Mouse (Mus musculus) cerebellum, adult 8-10 months (tissue): ENCODE data around the gene Kcnip3.
A peak's percentile ranks its signal among the peaks of the same experiment; 100 is the strongest.

Experiments
- DNase-seq: peaks from one replicate; pipeline ENCODE4 v3.0.0; 2022

Gene Kcnip3

DNA sequence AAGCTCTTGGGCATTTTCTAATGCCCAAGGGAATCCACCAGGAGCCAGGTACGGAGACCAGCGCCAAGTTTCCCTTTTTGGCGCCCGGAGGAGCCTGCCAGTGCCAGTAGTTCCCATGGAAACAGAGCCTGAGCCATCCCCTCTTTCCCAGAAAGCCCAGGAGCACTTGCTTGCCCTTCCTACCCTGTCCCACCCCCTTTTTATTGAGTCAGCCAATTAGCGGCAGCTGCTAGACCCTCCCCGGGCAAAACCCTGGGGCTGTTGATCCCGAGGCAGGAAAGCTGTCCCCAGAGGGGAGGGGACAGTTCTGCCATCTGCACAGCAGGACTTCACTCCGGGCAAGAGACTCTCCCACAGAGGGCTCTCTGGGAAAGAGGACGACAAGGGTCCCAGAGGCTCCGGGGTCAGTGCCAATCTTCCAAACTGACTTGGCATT, at the start of gene Kcnip3:
TSS of gene Kcnip3 (minus strand) at position 89 of the 436 bp plus-strand sequence.
- peak; percentile 75 for DNase-seq

DNA sequence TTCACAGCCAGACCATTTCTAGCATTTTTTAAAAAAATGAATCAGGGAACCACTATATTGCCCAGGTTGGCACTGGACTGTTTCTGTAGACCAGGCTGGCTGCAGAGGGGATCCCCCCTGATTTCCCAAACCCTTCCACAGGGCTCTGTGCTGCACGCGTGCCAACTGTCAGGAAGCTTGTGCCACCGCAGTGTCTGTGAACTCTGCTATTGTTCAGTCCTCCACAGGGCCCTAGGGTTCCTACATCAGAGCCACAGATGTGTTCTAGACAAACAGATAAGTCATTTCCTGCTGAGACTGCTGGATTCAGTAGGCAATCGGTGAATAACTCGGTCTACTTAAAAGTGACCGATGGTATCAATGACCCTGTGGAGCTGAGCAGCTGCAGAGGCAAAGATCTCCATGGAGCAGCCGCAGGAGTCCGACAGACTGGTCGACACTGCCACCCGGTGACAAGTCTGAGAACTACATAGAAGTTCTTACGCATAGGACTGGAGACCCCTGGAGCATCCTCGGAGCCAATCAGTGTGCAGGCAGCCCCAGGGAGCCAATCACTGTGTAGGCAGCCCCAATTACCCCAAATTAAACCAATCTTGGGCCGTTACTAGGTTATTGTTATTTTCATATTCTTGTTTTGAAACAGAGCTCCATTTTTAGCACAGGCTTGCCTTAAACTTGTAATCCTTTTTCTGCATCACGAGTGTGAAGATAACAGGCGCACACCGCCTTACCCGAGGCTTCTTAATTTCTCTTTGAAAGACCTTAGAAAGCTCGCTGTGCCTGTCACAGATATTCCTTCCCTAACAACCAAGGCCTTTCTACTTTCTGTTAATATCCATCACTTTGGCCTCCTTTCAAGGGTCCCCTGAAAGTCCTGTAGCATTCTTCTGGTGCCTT, 37.4 kb upstream of the Kcnip3 start:
- peak; percentile 88 for DNase-seq

DNA sequence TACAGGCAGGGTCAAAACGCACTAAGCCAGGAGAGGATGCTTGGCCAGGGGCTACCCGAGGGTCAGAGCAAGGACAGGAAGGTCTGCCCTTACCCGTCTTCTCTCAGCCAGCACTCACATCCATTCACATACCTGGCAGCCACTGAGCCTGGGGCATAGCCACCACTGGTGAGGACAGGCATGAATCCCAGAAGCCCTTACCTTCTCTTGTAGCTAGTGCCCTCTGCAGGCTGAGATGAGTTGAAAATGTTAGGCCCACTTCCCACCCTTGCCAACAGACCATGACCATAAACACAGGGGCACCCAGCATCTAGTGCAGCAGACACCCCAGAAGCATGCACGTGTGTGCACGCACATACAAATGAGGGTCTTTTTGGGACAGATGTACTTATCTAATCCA, 29.2 kb upstream of the Kcnip3 start:
- DNase-seq = peak; percentile 83

DNA sequence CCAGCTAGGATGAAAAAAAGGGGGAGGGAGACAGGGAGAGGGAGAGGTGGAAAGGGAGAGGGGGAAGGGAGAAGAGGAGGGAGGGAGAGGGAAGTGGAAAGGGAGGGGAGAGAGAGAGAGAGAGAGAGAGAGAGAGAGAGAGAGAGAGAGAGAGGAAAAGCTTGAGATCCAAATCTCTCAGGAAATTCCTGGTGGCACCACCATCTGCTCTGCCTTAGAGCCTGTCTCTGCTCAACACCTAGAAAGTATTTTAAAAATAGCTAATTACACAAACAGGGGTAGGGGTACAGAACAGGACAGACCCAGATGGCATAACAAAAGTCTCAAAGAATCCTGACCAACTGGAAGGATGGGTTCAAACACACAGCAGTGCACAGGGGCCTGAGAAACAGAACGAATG, 28.6 kb upstream of the Kcnip3 start:
- DNase-seq = no peak

DNA sequence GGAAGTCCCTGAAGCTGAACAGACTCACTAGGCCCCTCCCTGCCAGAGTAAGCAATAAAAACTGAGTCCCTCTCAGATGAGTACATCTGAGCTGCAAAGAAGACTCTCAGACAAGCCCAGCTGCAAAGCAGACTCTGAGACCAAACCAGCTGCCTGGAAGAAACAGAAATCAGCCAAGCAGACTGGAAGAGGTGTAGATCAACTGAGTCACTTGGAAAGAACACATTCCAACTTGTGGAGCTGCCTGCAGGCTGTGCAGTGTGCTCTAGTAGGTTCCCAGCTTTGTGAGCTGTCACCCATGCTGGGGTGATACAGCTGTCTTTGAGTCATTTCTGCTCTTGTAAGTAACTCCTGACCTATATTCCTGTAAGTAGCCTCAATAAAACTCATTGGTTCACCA, 27.8 kb upstream of the Kcnip3 start:
- no peak for DNase-seq

DNA sequence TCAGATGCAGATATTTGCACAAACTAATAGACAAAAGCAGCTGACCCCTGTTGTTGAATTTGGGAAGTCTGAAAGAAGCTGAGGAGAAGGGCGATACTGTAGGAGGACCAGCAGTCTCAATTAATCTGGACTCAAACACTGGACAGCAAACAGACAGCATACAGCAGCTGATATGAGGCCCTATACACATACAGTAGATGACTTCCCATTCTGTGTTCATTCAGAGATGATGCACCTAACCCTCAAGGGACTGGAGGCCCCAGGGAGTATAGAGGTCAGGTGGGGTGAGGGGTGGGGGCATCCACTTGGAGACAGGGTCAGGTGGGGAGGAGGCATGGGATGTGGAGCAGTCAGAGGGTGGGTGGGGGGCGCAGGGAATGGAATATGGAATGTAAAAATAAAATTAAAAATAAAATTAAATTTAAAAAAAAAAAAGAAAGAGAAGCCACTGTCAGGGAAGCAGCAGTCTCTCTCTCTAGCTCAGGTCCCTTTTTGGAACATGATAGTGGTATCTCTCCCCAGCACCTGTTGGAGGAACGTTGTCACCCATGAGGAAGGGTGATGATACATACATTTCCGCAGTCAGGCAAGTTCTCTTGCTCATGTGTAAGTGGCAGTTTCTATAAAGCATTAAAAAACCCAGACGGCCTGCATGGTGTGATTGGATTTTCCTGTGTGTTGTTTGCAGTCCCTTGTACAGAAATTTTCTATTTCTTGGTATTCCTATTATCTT, 26.6 kb upstream of the Kcnip3 start:
- DNase-seq = no peak

DNA sequence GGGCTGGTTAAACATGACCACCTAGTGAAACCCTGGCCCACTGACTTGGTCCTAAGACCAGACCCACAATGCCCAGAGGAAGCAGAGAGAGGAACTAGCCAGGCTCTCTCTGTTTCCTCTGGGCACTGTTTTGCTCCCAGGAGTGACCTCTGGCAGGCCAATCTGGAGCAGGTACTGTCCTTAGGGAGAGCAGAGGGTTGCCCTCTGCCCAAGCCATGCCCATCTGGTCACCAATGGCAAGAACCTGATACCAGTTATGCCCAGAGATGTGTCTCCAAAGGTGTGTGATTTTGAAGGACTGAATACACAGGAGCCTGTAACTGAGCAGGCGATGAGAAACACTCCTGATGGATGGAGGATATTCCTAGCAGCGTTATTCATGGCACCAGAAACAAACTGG, 19.8 kb upstream of the Kcnip3 start:
- no peak for DNase-seq

DNA sequence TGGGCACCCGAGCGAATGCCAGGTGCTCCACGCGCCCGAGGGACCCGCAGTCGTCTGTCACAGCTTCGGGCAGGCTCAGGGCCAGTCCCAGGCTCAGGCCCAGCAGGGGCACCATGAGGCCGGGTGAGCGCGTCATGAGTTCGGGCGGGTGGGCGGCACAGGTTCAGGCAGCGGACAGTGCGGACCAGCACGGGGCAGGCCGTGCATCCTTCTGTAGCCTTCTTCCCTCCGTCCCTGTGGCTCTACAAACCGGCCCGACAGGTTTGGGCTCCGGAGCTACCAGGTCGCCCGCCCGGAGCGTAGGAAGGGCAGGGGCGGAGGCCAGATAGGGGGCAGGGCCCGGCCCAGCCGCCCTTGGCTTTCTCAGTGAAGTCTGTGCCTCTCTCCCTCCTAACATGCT, 19.3 kb upstream of the Kcnip3 start, which contains the start of gene Prom2:
TSS of gene Prom2 (minus strand) at position 283 of the 400 bp plus-strand sequence.
- peak; percentile 56 for DNase-seq

DNA sequence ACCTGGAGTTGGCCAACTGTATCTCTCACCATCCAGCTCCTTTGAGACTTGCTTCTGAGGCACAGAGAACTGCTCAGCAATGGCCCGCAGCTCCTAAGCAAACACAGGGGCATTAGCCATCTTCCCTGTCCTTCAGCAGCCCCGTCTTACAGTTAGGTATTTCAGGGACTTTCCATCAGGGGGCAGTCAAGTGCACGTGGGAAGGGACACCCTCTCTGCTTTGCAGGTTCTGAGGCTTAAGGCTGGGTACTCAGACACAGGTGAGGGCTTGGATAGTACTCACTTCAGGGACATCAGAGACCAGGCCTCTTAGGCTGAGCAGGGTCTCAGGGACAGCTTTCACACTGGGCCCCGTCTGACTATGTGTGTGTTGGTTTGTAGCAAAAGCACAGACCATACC, 17.6 kb upstream of the Kcnip3 start:
- peak; percentile 65 for DNase-seq

DNA sequence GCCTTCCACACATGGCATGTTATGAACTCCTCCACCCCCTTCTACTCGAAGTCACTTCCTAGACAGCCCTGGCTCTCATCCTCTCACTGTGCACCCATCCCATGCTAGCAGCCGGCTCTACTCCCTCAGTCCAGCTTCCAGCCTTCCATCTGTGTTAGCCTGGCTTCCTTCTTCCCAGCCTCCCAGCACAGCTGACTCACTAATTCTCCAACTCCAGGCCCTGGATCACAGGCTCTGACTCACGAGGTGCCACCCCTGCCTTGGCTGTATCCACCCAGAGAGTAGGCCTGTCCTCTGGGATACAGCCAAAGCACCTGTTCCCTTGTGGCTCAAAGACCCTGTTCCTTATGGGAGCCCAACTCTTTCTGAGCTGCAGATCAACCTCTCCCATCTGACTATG, 15.7 kb upstream of the Kcnip3 start:
- no peak for DNase-seq

DNA sequence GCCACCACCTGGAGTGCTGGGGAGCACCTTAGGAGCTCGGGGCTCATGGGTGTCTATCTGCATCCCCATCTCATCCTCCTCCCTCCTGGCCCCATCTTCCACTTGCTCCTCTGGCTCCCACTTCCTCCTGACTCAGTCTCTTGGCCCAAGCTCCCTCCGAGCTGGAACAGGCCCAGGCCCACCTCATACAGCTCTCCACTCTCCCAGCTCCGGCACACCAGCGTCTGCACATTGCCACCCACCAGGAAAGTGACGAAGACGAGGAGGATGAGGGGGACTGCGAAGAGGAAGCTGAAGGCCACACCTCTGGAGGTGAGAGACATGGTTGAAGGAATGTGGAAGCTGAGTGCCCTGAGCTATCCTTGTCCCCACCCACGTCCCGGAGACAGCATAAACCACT, 13.5 kb upstream of the Kcnip3 start:
- no peak for DNase-seq

DNA sequence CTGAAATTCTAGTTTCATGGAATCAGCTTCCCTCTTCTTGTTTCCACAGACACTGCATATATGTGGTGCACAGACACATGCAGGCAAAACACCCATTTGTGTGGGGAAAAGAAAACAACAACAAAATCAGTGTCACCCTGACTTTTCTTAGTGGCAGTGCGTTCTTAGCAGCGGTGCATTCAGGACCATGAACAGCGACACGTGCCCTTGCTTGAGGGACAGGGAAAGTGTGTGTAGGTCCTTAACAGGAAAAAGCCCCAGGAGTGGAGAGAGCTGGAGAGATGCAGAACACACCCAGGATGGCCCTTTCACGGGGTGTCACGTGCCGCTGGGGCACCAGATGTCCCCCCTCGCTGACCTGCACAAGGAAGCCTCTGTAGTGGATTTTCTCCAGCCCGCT, 10.5 kb upstream of the Kcnip3 start:
- DNase-seq = no peak

DNA sequence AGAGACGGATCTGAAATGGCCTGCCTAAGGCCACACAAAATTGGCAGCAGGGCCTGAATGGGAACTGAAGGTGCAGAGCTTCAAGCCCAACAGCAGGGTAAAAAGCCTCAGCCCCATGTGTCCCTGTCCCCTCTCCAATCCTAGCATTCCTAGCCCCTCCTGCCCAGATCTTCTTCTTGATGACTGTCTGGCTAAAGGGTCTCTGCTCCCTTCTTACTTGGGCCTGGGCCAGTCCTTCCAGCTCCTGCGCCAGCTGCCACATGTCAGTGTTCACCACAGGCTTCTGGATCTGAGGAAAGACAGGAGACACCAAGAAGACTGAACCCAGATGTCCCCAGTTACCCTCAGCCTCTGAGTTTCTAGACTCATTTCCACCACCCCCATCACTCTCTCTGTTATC, 9.7 kb upstream of the Kcnip3 start:
- DNase-seq = no peak

DNA sequence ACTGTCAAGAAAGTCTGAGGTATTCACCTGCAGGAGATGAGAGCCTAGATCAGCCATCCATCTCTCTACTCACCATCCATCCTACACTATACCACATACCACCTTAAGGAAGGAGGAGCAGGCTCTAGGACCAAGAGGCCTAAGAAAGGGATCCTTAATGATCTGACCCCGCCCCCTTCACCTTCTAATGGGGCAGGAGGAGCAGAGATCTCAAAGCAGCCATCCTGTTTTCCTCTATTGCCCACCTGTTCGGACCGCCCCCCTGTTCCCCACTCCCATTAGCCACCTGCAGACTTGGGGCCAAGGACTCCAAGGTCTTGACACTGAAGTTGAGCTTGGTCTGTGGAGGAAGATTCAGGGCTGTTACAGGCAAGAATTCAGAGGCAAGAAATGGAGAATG, 8.5 kb upstream of the Kcnip3 start:
- DNase-seq = no peak

DNA sequence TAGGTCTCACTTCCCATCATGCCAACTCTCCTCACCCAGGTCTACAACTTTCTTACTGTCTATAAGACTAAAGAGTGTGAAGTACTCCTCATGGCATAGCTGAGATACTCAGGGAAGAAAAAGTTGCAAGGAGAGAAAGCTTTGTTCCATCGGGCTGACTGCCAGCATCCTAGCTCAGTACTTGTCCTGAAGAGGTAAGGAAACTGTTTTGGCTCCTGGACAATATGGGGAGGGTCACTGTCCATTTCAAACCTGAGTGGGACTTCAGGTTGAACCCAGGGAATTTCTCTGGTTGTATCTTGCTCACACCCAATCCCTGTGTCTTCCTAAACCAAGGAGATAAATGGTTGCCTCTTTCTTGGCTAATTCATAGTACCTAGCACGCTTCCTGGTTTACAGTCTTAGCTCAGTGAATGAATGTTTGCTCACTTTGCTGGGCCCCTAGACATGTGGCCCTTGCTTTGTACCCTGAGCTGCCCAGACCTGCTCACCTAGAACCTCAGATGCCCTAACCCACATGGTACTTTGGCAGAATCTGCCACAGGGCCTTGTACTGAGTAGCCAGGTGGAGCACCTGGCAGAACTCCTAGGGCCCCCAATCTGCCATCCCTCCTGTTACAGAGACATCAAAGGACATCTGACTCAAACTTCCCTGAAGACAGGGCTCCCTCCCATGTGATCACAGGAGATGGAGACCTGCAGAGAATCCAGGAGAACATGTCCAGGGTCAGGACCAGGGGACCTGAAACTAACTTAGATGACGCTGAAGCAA, 3.3 kb upstream of the Kcnip3 start:
- DNase-seq = peak; percentile 73

DNA sequence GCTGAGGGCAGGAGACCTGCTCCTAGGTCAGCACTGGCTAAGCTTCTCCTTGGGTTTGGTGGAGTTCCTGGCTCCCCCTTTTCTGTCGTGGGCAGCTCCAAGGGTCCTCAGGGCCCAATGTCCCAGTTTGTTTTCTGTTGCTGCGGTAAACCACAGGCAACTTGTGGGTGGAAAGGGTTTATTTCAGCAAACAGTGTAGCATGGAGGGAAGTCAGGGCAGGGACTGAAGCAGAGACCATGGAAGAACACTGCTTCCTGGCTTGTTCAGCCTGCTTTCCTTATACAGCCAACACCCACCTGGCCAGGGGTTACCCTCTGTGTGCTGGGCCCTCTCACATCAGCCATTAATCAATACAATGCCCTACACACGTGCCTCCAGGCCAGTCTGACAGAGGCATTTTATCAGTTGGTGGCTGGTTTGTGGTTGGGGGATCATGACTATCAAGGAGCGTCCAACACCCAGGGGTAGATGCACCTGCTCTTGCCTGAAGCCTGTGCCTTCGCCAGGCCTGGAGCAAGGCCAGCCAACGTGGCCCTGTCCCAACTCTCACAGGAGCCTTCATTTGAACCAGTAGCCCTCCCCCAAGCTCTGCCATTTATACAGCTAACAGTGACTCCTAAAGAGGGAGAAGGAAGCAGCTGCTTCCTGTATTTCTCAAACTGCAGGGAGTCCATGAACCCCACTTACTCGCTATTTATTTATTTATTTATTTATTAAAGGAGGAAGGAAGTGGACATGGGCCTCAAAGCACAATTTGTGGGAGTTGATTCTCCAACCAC, 2.2 kb upstream of the Kcnip3 start:
- DNase-seq = peak; percentile 86

DNA sequence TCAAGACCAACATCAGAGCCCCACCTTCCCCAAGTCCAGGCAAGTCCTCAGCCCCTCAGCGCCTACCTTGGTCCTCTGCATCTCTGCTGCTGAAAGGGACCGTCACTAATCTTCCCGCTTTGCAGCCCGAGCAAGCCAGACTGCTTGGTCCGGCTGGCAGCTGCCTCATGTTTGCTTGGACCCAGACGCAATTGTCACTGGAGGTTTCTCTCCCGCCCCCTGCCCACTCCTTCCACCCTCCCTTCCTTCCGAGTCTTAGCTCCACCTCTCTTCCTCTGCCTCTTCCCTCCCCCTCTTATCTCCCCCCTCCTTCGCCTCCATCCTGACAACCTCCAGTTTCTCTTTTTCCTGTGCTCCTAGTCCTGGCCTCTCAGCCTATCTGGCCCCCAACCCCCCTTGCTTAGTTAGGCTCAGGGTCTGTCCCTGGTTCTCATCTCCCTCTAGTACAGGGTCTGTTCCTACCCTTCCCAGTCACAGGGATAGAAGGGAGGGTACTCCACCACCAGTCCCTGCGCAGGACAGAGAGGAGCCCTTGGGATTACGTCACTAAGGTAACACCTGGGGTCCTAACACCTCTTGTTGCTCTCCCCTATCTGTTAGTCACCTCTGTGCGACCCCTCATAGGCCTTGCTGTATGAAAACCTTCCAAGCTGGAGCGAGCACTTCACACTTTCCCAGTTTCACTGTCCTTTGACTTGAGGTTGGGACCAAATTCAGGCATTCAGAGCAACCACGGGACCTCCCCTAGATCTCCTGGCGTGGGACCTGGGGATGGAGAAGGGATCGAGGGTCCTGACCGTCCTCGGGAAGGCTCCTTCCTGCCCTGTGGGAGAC, 505 bp downstream of the Kcnip3 start:
- DNase-seq = peak; percentile 79

DNA sequence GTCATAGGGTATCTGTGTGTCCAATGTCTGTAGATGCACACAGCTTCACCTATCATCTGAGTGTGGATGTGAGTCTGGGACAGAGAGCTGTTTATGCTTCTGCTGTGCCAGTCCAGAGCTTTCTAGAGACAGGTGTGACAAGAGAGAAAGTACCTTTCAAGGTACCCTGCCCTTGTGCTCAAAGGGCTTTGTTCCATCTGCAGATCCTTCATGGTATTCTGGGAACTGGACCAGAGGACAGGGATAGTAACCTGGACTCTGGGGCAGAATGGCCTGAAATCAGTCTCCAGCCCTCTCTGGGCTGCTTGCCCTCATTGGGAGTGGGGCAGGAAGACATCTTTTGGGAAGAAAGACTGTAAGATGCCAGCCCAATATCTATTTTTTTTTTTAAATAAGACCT, 1.8 kb downstream of the Kcnip3 start:
- DNase-seq = no peak

DNA sequence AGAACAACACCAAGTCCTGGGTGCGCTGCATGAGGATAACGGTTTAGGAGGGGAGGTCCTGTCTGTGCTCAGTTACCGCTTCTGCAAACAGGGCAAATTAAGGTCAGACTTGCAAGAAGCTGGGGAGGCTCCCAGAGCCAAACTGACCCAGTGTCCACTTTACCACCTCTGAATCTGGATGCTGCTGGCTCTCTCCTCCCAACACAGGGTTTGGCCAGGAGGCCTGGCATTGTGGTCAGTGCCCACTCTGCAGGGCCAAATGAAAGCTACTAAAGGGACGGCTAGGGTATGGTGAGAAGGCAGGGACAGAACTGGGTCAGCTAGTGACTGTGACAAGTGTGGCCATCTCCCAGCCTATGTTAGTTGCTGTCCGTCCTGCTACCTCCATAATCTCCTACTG, 2.6 kb downstream of the Kcnip3 start:
- no peak for DNase-seq

DNA sequence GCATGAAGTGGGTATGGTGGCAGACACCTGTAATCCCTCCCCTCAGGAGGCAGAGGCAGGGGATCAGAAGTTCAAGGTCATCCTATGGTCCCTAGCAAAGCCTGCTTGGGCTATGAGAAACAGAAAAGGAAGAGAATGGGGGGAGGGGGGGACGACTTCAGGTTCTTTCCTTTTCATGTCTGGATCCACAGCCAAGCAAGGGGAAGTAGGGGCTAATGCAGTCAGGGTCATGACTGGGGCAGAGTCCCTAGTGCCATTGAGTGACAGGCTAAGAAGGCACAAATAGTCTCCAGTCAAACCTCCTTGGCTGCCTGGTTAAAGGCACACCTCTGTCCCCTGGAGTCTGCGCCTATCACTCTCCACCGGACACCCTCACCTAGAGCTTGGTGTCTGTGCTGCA, 3.1 kb downstream of the Kcnip3 start:
- no peak for DNase-seq

DNA sequence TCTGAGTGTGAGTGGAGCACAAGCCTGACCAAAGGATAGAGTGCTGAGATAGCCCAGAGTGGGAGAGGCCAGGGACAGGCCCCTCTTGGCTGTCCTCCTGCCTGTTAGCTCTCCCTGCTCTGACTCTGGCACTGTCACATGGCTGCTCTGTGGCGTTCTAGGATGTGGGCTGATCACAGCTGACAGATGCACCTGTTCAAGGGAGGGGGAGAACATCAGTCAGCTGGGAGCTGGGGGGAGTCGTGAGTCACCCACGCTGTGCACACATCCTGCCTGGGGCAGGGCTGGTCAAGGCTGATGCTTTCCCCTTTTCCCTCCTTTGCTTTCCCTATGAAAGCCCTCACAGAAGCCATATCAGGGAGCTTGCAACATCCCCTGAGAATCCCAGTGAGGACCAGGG, 3.6 kb downstream of the Kcnip3 start:
- DNase-seq = no peak

DNA sequence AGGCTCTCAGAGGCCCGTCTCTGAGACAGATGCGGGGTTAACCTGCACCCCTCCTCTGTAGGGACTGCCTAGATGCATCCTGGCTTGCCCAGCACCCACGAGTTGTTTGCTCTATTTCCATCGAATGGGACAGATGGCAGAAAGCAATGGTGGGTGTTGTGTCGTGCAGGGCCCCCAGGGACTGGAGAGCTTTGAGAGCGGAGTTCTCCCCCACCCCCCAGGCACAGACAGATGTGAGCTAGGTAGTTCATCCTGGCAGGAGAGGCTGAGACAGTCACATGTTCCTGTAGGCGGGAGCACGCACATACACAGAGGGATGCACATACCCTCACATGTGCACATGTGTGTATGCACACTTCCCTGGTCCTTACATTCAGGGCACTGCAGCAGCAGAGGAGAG, 4.8 kb downstream of the Kcnip3 start:
- no peak for DNase-seq
